Mouse (Mus musculus) adrenal gland, adult (tissue): ENCODE measurements at regions not wholly inside any gene's neighbourhood (a gene's known extent, or its start where the extent isn't known, plus 50 kb on each side); places are given as distances from the start of the nearest gene placed in this dataset.

Experiments used
- DNase-seq, 2 experiments: peaks; one replicate each; pipeline ENCODE4 v3.0.0; 2022 to 2023; ENCODE audit warnings: low spot score in 1 of 2; ENCODE audit not compliant: inconsistent age in 2 of 2

- no peak for DNase-seq
These were observed 87.8 kb upstream of the Enpp6 start for GRCm38 (mm10) chr8:46898697-46899445.

- no peak for DNase-seq
These were observed 85.9 kb upstream of the Enpp6 start for GRCm38 (mm10) chr8:46900826-46901225.

GRCm38 (mm10) chr8:46904731-46905130 lies 82.0 kb upstream of the Enpp6 start:
- DNase-seq: no peak

- DNase-seq: no peak
These were observed 79.3 kb upstream of the Enpp6 start for GRCm38 (mm10) chr8:46907390-46907789.

- peak in 1 of 2 experiments; percentile 59 for DNase-seq
These were observed 78.5 kb upstream of the Enpp6 start for GRCm38 (mm10) chr8:46908186-46908585.

GRCm38 (mm10) chr8:46913956-46914355 lies 72.7 kb upstream of the Enpp6 start:
- no peak for DNase-seq

- DNase-seq: no peak
These were observed 66.6 kb upstream of the Enpp6 start for GRCm38 (mm10) chr8:46920071-46920470.

GRCm38 (mm10) chr8:46921075-46921474 lies 65.6 kb upstream of the Enpp6 start:
- no peak for DNase-seq

GRCm38 (mm10) chr8:46921585-46921984 lies 65.1 kb upstream of the Enpp6 start:
- no peak for DNase-seq

GRCm38 (mm10) chr8:46924787-46925548 lies 61.7 kb upstream of the Enpp6 start:
- DNase-seq: no peak

GRCm38 (mm10) chr8:46928718-46929117 lies 58.0 kb upstream of the Enpp6 start:
- no peak for DNase-seq

- DNase-seq: no peak
These were observed 57.0 kb upstream of the Enpp6 start for GRCm38 (mm10) chr8:46929678-46930077.

GRCm38 (mm10) chr8:46931267-46931666 lies 55.4 kb upstream of the Enpp6 start:
- DNase-seq: no peak

GRCm38 (mm10) chr8:46933256-46933655 lies 53.4 kb upstream of the Enpp6 start:
- DNase-seq: no peak

- DNase-seq: peak in 1 of 2 experiments; percentile 52
These were observed 52.4 kb upstream of the Enpp6 start for GRCm38 (mm10) chr8:46934254-46934653.

- peak; percentile 66 to 88 for DNase-seq
These were observed 51.8 kb upstream of the Enpp6 start for GRCm38 (mm10) chr8:46934898-46935297.

- no peak for DNase-seq
These were observed 50.6 kb upstream of the Enpp6 start for GRCm38 (mm10) chr8:46936039-46936438.
